Mouse (Mus musculus) heart, postnatal 0 days (tissue): ENCODE results near the gene Lipm.

Experiments
- CTCF ChIP-seq: IDR thresholded peaks from 2 replicates; pipeline ENCODE4 v1.5.1; 2016; ENCODE audit warnings: antibody characterized with exemption, control low read depth, low read depth
- EP300 ChIP-seq: IDR thresholded peaks from 2 replicates; pipeline ENCODE4 v1.6.1; 2016; ENCODE audit warnings: antibody characterized with exemption, low read depth

GRCm38 (mm10) chr19:34119102-34119501 is 18.4 kb downstream of the Lipm start:
- TF ChIP-seq CTCF (no peak), EP300 (no peak)
